15 mouse cellular contexts compared by ENCODE assay signal in genomic region chr11:57184216-57184615, GRCm38 (mm10).
"Had no signal": no experiment of that assay in that cellular context is flagged by ENCODE, and none has a peak within 500 bp of the region (broad histone marks: within the 10 kb centered on the region; RNA-seq: fewer than 3 reads in every experiment).

No protein-coding gene starts in this region.

- H3K4me3 ChIP-seq: neural tube, embryonic 15.5 days; stomach, embryonic 15.5 days had no signal

- DNase-seq: retina, postnatal 1 day; right cerebral cortex, adult 18-20 months; right cerebral cortex, postnatal 14 days; right cerebral cortex, postnatal 25 days; right cerebral cortex, postnatal 4 days; spleen, adult 18-20 months; thymus, adult 18-20 months; thymus, adult 2 months; thymus, postnatal 14 days; thymus, postnatal 25 days; thymus, postnatal 36 days; thymus, postnatal 4 days had no signal

- H3K27me3 ChIP-seq: neural tube, embryonic 15.5 days; stomach, embryonic 15.5 days had no signal

- H3K4me2 ChIP-seq: neural tube, embryonic 15.5 days; stomach, embryonic 15.5 days had no signal

- H3K27ac ChIP-seq: neural tube, embryonic 15.5 days; stomach, embryonic 15.5 days; stomach, postnatal 0 days had no signal

- H3K9me3 ChIP-seq: neural tube, embryonic 15.5 days; stomach, embryonic 15.5 days had no signal

- H3K9ac ChIP-seq: neural tube, embryonic 15.5 days; stomach, embryonic 15.5 days had no signal

- H3K4me1 ChIP-seq: stomach, embryonic 15.5 days had no signal

- H3K36me3 ChIP-seq: neural tube, embryonic 15.5 days; stomach, embryonic 15.5 days had no signal
